Mouse (Mus musculus) forebrain, embryonic 14.5 days (tissue): Measurements from ENCODE around the gene Ripk4. TPM values are rescaled to one million over a fixed set of nuclear protein-coding genes. Genes with fewer than 3 reads are reported as not detected.
A peak's percentile ranks its signal among the peaks of the same experiment; 100 is the strongest.

ENCODE experiments used
- ATAC-seq: fragments of 200-750 bp; cut with Nextera tagmentation; 2 replicates; pipeline ENCODE4 v1.8.0; 2017; ENCODE audit warnings: mild to moderate bottlenecking, moderate library complexity
- DNase-seq: peaks from one replicate; pipeline ENCODE4 v3.0.0-alpha.2; 2015; ENCODE audit warnings: low spot score
- H3K27ac ChIP-seq: fragments of 300-500 bp; sonication (generic); 2 replicates; pipeline ENCODE4 v1.5.1; 2014; ENCODE audit warnings: low read depth, mild to moderate bottlenecking, control low read depth, low read length, moderate library complexity
- H3K27me3 ChIP-seq: fragments of 300-500 bp; sonication (generic); replicated peaks from 2 replicates; pipeline ENCODE4 v1.6.1; 2014; ENCODE audit warnings: low read length, control low read depth, mixed read lengths; ENCODE audit not compliant: control insufficient read depth, insufficient read depth
- H3K36me3 ChIP-seq: fragments of 300-500 bp; sonication (generic); 2 replicates; pipeline ENCODE4 v1.6.1; 2014; ENCODE audit warnings: low read length, control low read depth; ENCODE audit not compliant: control insufficient read depth, insufficient read depth
- H3K4me1 ChIP-seq: fragments of 300-500 bp; sonication (generic); 2 replicates; pipeline ENCODE4 v1.6.1; 2014; ENCODE audit warnings: antibody characterized with exemption, low read length, control low read depth; ENCODE audit not compliant: control insufficient read depth, insufficient read depth
- H3K4me2 ChIP-seq: fragments of 300-500 bp; sonication (generic); 2 replicates; pipeline ENCODE4 v1.6.1; 2014; ENCODE audit warnings: mild to moderate bottlenecking, control low read depth, low read length
- H3K4me3 ChIP-seq: fragments of 300-500 bp; sonication (generic); 2 replicates; pipeline ENCODE4 v1.5.1; 2014; ENCODE audit warnings: low read depth, low read length, control low read depth
- H3K9ac ChIP-seq: fragments of 300-500 bp; sonication (generic); 2 replicates; pipeline ENCODE4 v1.6.1; 2014; ENCODE audit warnings: mild to moderate bottlenecking, low read length, control low read depth, moderate library complexity
- H3K9me3 ChIP-seq: fragments of 300-500 bp; sonication (generic); replicated peaks from 2 replicates; pipeline ENCODE4 v1.6.1; 2016; ENCODE audit warnings: low read length, control low read depth, mixed read lengths; ENCODE audit not compliant: control insufficient read depth
- WGBS: fragments of 180-500 bp; shearing (Covaris S2); extraction: QIAGEN DNeasy Blood & Tissue Kit; methylation state at CpG from one replicate; pipeline ENCODE4 v1.1.7; 2014; 5-methylcytosine and 5-hydroxymethylcytosine counted together
- polyA plus RNA-seq: library from polyadenylated mRNA; unstranded; fragments of >200 nt; fragmentation: Nextera tagmentation; extraction: Ambion mirVana; gene quantifications from 2 replicates; pipeline ENCODE4 v1.2.1, GENCODE M21; 2014

Ripk4 gene
- polyA plus RNA-seq: 0.67 TPM in 2 replicates

GRCm38 (mm10) chr16:97763061-97763989 lies at the start of gene Ripk4:
Ripk4 (minus strand) TSS chr16:97763787.
- H3K9ac ChIP-seq: peak within 1 kb of the TSS; percentile 40
- H3K36me3 ChIP-seq: no peaks in the 10 kb centered on the region
- DNase-seq (peak; percentile 49), ATAC-seq (peak; percentile 52)
- H3K4me1 ChIP-seq: peaks cover 5% of the 10 kb centered on the region; the same call in 1 of the 2 replicates
- peak within 1 kb of the TSS; percentile 39 for H3K4me3 ChIP-seq
- WGBS: under 1% methylated on average over 83 of the region's 88 CpGs
- H3K27me3 ChIP-seq: peaks cover 39% of the 10 kb centered on the region
- no peaks in the 10 kb centered on the region for H3K9me3 ChIP-seq
- H3K4me2 ChIP-seq: peak within 1 kb of the TSS; percentile 78
- no peak within 1 kb of the TSS for H3K27ac ChIP-seq

- Histone ChIP-seq H3K36me3 (peaks cover 99% of the 10 kb centered on the region), H3K27ac (no peak overlapping the region), H3K4me3 (no peak overlapping the region), H3K4me2 (no peak overlapping the region), H3K9me3 (no peaks in the 10 kb centered on the region), H3K27me3 (no peaks in the 10 kb centered on the region), H3K4me1 (no peaks in the 10 kb centered on the region), H3K9ac (no peak overlapping the region)
- ATAC-seq: no peak
- DNase-seq: no peak
- WGBS: 91% methylated on average over 3 of the region's 3 CpGs
These were observed 45.3 kb upstream of the Ripk4 start for GRCm38 (mm10) chr16:97808881-97809280.

DNA sequence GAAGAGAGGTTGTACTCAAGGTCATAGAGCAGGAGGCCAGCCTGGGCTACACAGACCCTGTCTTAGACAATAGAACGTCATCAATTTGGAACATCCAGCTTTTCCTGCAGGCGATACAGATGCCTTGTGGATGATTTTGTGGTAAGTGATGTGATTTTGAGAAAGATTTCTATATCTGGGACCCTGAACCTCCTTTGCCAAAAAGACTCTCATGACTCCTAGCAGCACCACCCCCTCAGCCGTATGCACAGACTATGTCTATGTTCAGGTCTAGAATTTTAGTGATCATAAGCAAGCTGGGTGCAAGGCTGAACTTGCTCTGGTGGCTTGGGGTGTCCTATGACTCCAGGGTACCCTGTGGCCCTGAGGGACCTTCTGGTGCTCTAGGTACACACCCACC lies 42.1 kb upstream of the Ripk4 start:
- Histone ChIP-seq H3K27ac (no peak overlapping the region), H3K27me3 (no peaks in the 10 kb centered on the region), H3K4me2 (no peak overlapping the region), H3K9ac (no peak overlapping the region), H3K9me3 (no peaks in the 10 kb centered on the region), H3K4me1 (no peaks in the 10 kb centered on the region), H3K36me3 (peaks cover 86% of the 10 kb centered on the region), H3K4me3 (no peak overlapping the region)
- no peak for DNase-seq
- no peak for ATAC-seq
- WGBS: 93% methylated on average over 3 of the region's 3 CpGs

DNA sequence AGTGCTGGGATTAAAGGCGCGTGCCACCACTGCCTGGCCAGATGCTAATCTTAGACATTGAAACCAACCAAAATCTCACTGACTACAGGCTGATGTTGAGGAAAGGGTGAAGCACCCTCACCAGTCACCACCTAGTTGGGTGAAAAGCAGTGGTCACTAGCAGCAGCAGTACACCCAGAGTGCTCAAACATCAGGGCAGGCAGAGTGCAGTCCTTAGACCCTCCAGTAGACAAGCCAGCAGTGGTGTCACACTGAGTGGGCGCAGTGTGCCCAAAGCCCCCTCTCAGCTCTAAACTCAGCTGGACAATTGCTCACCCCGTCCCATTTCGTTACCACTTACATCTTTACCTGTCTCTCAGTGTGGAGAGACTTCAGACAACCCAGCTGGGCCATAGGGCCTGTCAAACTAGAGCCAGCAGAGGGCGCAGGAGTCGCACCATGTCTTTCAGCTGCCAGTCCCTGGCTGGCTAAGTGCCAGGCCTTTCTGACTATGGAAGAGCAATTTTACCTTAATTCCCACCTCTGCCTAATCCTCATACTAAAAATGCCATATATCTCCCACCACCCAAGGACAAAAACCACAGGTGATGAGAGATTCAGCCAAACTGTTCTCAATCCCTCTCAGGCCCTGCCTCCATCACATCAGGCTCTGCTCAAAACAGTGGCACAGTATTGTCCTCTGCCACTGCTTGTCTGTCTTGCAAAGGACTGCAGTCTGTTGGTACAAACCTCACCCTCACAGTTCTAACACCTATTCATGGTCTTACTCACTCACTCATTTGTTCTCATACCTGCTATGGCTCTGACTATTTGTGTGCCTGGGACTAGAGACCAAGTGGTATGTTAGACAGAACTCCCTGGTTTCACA lies 41.3 kb upstream of the Ripk4 start:
- Histone ChIP-seq H3K9me3 (no peaks in the 10 kb centered on the region), H3K4me3 (no peak overlapping the region), H3K4me2 (no peak overlapping the region), H3K9ac (no peak overlapping the region), H3K36me3 (peaks cover 83% of the 10 kb centered on the region), H3K27ac (no peak overlapping the region), H3K27me3 (no peaks in the 10 kb centered on the region), H3K4me1 (no peaks in the 10 kb centered on the region)
- 73% methylated on average over 7 of the region's 7 CpGs for WGBS
- DNase-seq (peak; percentile 88), ATAC-seq (peak; percentile 44)

DNA sequence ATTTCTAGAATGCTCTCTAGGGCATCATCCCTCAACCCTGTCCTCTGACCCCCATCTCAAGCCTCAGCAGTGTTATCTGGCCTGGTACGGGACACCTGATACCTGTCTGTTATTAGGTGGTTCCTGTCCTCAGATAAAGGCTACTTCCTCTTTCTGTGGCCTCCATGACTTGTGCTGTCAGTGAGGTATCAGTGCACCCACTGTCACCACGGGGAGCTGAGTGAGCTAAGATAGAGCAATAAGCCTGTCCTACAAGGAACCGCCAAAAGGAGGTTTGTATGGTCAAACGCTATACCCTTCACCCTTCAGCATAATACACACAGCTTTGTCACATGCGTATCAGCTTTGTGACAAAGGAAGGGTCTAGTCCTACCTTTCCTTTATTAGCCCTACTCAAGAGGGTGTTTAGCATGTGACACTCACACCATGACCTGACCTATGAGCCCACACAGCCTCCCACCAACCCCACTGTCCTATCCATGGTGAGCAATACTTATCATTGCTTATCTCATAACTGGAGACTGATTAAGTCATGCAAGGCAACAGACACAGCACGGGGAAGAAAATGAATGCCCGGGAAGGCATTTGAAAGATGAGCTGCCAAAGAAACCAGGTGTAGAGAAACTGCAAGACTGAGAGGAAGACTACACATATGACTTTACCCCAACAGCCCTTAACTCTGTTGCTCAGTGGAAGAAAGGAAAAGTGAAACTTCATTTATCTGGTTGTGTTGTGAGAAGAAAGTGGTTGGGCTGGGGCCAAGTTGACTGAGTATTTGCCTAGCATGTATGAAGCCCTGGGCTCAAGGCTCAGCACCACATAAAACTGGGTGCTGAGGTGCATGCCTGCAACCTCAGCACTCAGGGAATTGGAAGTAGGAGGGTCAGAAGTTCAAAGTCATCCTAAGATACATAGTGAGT lies 34.6 kb upstream of the Ripk4 start:
- Histone ChIP-seq H3K9ac (no peak overlapping the region), H3K4me1 (no peaks in the 10 kb centered on the region), H3K4me2 (no peak overlapping the region), H3K27ac (no peak overlapping the region), H3K36me3 (peaks cover 80% of the 10 kb centered on the region), H3K27me3 (no peaks in the 10 kb centered on the region), H3K9me3 (no peaks in the 10 kb centered on the region), H3K4me3 (no peak overlapping the region)
- no peak for DNase-seq
- WGBS: 93% methylated on average over 7 of the region's 7 CpGs
- no peak for ATAC-seq

DNA sequence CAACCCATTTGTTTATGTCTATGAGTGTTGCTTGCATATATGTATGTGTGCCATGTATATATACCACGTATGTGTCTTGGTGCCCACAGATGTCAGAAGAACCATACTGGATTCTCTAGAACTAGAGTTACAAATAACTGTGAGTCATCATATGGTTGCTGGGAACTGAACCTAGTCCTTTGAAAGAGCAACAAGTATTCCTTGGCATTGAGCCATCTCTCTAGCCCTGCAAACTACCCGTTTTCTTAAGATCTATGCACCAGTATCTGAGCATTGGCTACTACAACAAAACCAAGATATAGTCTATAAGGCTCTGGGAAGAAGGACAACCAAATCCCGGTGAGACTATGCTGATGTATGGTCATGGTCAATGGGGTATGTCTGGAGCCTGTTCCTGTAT lies 33.6 kb upstream of the Ripk4 start:
- H3K4me1 ChIP-seq: no peaks in the 10 kb centered on the region
- H3K27ac ChIP-seq: no peak overlapping the region
- no peaks in the 10 kb centered on the region for H3K27me3 ChIP-seq
- ATAC-seq (no peak), DNase-seq (no peak)
- no peak overlapping the region for H3K9ac ChIP-seq
- H3K4me2 ChIP-seq: no peak overlapping the region
- WGBS: 83% methylated on average over 3 of the region's 3 CpGs
- no peak overlapping the region for H3K4me3 ChIP-seq
- no peaks in the 10 kb centered on the region for H3K9me3 ChIP-seq
- peaks cover 84% of the 10 kb centered on the region for H3K36me3 ChIP-seq

DNA sequence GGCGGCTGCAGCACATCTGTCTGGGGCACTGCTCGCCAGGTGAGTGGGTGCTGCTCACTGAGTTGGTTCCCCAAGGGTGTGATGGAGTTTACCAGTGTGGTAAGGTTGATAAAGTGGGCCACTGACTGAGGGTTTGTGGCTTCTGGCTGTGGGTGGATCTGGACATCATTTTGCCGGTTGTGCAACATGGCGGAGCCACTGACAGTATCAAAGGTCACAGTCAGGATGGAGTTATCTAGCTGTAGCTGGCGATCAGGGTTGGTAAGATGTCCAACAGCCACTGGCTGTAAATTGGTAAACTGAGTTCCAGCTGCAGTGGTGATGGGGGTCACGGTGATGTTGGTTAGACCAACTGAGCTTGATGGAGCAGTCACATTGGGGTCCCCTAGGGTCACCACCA lies 30.7 kb upstream of the Ripk4 start:
- H3K9me3 ChIP-seq: no peaks in the 10 kb centered on the region
- peaks cover 74% of the 10 kb centered on the region for H3K36me3 ChIP-seq
- H3K4me3 ChIP-seq: no peak overlapping the region
- WGBS: 95% methylated on average over 6 of the region's 6 CpGs
- H3K27me3 ChIP-seq: no peaks in the 10 kb centered on the region
- ATAC-seq (no peak), DNase-seq (no peak)
- no peak overlapping the region for H3K9ac ChIP-seq
- no peak overlapping the region for H3K4me2 ChIP-seq
- H3K27ac ChIP-seq: no peak overlapping the region
- no peaks in the 10 kb centered on the region for H3K4me1 ChIP-seq

- Histone ChIP-seq H3K27ac (no peak overlapping the region), H3K4me3 (no peak overlapping the region), H3K4me1 (no peaks in the 10 kb centered on the region; the same call in 1 of the 2 replicates), H3K9ac (no peak overlapping the region), H3K36me3 (no peaks in the 10 kb centered on the region), H3K4me2 (no peak overlapping the region), H3K27me3 (no peaks in the 10 kb centered on the region), H3K9me3 (no peaks in the 10 kb centered on the region)
- ATAC-seq (no peak), DNase-seq (no peak)
- 91% methylated on average over 5 of the region's 5 CpGs for WGBS
These were observed 19.5 kb upstream of the Ripk4 start for GRCm38 (mm10) chr16:97783057-97783456.
